Mouse (Mus musculus) spleen, adult 18-20 months (tissue): ENCODE results near the gene S100a4.
A peak's percentile ranks its signal among the peaks of the same experiment; 100 is the strongest.

ENCODE experiments used
- DNase-seq, 2 experiments: peaks; one replicate each; pipeline ENCODE4 v3.0.0; 2022; ENCODE audit warnings: mixed read lengths in 2 of 2

S100a4 gene

GRCm38 (mm10) chr3:90603623-90604022 lies at the start of gene S100a4:
Gene S100a4 (plus strand): TSS chr3:90603771.
- DNase-seq = no peak

DNA sequence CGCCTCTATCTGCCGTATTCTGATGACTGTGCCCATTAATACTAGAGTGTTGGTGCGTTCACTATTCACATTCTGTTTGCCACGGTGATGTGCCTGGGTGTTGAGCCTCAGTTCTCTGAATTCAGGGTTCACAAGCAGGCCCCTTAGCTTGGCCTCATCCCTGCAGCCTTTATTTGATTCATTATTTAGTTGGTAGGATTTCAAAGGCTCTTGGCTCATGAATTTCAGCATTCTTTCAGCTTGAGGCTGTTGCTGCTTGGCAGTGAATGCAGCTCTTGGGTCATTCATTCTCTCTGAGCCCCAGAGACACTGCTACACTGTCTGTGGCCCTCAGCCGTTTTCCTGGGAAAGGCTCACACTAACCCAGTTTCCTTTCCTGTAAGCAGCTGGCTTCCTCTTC lies 47.6 kb upstream of the S100a4 start:
- DNase-seq = no peak

DNA sequence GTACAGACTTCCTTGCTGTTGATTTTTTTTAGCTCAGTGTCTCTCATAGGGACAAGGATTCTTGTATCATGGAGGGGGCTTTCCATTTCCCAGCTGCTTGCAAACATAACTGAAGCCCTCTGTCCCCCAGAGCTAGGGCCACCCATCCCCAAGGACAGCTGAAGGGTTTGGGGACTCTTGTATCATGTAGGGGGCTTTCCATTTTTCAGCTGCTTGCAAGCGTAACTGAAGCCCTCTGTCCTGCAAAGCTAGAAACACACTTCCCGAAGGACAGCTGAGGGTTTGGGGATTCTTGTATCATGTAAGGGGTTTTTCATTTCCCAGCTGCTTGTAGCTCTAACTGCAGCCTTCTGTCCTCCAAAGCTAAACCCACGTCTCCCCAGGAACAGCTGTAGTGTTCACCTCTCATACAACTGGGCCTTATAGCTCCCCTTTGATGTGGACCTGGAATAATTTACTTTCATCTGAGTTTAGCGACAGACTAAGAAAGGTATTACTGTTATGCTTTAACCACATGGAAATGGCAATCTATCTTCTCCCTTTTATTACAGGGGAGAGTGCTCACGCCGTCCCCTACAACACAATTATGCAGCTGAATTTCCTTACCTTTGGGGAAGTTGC lies 43.5 kb upstream of the S100a4 start, which contains the start of gene S100a3:
Gene S100a3 (plus strand): TSS at position 571 of the 621 bp plus-strand sequence.
- no peak for DNase-seq

DNA sequence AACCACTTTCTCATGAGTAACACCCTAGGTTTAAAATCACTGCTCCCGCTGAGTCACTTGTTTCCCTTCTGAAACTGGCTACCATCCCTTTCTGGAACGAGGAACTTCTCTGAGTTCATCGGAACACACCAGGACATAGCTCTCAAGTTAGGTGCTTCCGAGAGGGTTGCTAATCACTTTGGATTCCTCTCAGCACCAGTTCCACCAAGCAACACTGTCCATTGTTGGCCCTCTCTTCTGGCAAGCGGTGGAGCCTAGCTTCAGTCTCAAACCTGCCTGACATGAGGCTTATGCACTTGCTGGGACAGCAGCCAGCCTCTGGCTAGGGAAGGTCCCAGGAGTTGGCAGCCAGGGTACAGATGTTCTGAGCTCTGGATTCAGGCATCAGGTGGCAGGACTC lies 28.9 kb upstream of the S100a4 start:
- DNase-seq = no peak

DNA sequence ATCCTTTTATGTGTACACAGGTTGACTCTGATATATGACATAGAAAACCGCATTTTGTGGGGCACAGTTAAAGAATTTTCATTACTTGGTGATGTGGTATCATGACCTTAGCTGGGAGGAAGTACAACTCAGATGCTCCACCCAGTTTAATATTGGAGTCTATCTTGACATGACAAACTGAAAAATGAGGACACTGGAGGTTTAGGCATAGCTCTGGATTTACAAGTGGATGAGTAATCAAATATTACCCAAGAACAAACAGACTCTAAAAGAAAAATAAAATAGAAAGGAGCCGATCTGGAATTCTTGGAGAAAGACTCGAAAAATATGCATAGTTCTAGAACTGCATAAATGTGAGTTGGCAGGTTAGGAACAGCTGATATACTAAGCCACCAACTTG lies 28.3 kb upstream of the S100a4 start:
- DNase-seq = no peak

DNA sequence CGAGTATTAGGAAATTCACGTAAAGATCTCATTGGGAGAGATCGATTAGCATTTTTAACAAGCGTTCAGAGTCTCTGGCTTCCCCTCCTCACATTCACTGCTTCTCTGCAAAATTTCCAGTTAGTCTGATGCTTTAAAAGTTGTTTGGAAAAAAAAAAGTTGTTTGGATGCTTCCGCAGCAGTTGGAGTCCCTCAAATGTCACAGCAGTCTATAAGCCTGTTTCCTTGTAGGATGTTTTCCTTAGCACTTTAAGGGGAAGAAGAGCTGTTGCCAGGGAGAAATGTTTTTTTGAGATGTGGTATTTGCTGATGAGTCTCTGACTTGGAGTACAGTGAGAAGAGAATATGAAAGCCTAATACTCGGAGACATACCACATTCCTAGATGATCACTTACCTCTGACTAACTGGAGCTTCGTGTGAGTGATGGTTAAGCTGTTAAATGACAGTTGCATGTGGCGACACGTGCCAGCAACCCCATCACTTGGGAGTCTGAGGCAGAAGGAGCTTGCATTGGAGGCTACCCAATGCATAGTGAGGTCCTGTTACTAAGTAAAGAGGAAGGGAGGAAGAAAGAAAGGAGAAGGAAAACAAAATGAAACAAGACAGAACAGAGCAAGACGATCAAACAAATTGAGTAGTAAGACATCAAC lies 27.1 kb upstream of the S100a4 start:
- no peak for DNase-seq

DNA sequence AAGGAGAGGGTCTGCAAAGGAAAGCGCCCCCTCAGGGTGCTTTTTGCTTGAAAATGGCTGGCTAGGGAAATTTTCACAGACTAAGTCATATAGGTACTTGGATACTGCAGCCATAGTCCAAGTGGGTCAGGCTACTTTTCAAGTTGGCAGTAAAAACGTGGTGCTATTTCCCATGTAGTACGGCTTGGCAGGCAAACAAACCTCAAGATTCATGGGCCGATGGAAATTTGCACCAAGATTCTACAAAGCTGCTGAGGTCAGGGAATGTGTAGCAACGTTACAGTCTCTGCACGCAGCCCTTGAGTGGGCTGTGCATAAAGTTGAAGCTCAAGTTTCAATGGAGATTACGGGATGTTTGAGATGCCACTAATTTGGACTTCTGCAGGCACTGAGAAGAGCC lies 24.1 kb upstream of the S100a4 start:
- no peak for DNase-seq

- no peak for DNase-seq
Observed at GRCm38 (mm10) chr3:90581141-90581540, 22.4 kb upstream of the S100a4 start.

GRCm38 (mm10) chr3:90582156-90582555 lies 21.4 kb upstream of the S100a4 start:
- no peak for DNase-seq

DNA sequence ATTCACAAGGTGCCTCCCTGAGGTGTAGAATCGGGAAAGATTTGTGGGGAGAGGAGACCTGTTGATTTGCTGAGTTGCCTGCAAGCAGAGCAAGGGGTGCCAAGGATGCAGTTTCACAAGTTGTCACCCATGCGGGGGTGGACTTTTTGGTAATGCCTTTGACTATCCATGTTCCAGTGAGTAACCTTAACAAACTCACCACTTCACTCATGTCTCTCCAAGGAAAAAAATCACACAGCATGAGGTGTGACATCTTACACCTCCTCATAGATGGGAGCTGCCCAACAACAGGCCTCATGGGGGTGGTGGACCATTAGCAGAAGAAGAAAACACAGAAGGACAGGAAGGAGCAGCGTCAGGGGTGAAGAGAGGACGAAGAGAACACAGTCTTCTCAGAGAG lies 21.0 kb upstream of the S100a4 start:
- DNase-seq = no peak

DNA sequence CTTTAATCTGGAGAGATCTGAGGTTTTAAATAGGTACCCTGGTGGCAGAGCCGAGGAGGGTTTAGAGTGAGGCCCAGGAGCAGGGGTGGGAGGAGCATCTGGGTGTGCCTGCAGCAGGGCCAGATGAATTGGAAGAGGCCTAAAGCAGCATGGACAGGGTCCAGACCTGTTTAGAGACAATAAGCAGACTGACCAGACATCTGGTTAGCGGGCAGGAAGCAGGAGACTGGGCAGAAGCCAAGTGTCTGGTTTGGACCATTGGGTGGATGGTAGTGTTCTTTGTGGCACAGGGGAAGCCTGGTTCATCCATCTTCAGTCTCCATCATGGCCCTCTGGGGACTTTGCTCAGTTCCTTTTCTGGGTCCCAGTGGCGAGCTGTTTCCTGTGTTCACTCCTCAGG lies 19.7 kb upstream of the S100a4 start:
- no peak for DNase-seq

DNA sequence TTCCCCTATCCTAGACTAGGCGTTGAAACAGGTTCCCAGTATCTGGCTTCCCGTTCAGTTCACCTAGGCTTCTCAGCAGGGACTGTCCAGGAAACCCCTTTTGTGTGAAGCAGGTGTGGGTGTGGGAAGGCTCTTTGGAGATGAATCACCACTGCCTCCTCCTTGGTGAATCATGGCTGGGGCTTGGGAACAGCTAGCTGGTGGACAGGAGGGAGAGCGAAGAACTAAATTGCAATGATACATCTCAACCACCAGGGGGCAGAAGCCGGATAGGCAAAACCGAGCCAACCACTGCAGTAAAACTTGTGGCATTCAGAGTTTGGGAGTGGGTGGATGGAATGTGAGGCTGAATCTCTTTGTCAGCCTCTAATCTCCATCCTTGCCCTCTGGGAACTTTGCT lies 18.0 kb upstream of the S100a4 start:
- DNase-seq = peak in 1 of 2 experiments; percentile 57

DNA sequence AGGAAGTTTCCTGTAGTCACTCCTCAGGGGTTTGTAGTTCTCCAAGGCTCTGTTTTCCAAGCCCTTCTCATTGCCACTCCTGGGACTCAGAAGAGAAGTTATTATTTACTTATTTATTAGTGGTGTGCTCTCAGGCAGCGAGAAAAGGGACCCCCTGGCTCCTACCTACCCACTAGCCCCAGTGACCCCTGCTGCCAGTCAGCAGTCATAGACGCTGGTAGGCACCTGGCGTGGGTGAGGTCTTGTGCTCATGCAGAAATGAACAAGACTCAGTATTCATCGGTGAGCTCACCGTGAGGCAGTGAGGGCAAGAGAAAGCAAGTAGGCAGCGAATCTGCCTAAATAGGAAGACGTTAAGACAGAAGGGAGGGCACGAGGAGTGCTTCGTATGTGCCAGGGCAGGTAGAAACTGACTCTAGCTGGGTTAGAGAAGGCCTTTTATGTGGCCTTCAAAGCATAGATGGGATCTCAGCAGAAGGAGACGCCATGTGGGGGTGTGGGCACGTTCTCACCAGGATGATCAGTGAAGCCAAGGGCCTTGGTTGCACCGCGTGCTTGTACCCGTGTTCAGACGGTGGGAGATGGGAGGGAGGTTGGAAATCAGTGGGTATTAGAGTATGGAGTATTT lies 17.4 kb upstream of the S100a4 start:
- no peak for DNase-seq

- peak; percentile 76 to 88 for DNase-seq
Observed at GRCm38 (mm10) chr3:90586906-90587305, 16.7 kb upstream of the S100a4 start.

DNA sequence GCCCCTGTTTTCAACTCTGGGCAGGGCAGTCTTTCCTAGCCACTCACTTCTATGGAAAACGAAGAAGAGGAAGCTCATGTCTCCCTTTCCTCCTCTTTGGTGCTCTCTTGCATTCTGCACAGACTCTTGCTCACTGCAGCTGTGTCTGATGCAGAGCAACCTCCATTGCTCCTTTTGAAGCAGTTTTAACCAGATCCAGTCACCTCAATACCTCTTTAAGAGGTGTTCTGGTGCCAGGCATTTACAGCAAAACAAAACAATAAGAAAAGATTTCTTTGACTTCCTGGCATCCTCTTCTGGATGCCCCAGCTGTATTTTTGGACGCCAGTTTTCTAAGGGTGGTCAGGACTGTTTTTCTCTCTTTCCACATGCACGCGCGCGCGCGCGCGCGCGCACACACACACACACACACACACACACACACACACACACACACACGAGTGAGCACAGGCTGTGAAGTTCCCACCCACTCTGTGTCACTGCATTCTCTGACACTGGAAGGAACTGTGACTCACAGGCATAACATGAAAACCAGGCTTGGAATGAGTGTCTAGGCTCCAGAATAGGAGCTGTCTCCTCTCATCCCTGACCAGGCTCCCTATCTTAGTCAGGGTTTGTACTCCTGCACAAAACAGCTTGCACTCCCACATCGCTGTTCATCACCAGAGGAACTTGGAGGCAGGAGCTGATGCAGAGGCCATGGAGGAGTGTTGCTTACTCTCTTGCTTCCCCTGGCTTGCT lies 16.0 kb upstream of the S100a4 start:
- DNase-seq = no peak

DNA sequence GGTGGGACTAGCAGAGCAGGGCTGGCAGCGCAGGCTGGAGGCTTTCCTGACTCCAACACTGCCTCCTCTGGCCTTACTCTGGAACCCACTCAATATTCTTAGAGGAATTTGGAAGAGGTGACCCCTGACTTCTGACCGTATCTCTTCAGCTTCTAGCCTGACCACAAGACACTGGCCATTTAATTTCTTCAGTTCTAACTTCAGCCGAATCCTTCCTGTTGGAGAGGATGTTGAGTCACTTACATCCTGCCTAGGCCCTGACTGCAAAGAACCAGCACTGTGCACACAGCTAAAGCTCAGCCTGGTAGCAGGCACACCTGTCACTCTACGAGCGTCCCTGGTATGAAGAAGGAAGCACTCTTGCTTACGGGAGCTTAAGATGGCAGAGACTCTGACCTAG lies 14.2 kb upstream of the S100a4 start:
- DNase-seq = no peak

- no peak for DNase-seq
Observed at GRCm38 (mm10) chr3:90589947-90590346, 13.6 kb upstream of the S100a4 start, which contains the start of gene S100a2. Gene S100a2 (plus strand): TSS chr3:90590247.

DNA sequence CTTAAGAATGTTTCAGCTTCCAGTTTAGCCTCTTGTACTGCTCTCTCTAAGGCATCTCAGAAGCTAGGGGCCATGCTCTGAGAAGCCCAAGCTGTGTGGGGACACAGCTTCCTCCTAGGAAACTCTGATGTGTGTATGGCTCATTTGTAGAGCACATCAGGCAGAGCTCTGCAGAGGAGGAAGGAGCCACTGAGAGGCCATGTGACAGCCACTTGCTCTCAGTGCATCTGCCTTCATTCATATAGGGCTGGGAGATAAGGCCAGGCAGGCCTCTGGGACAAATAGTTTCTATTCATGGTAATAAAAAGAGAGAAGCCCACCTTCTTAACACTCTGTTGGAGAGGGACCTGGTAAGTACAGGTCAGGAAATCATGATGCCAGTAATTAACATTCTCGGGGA lies 9.1 kb upstream of the S100a4 start:
- DNase-seq = no peak

DNA sequence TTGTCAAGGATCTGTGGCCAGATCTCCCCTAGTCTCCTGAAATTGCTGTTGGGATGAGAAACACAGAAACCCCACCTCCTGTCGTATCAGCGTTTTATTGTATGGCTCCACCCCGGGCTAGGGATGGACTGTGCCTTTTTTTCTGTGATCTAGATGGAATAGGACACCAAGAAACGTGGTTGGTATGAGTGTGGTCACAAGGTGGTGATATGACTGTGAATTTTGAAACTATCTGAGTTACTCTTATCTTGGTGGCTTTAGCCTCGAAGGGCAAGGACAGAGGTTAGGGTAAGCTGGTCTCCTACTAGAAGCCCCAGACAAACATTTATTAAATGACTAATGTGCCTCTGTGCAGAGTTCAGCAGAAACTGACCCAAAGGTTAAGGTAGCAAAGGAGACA lies 8.0 kb upstream of the S100a4 start:
- DNase-seq = no peak

DNA sequence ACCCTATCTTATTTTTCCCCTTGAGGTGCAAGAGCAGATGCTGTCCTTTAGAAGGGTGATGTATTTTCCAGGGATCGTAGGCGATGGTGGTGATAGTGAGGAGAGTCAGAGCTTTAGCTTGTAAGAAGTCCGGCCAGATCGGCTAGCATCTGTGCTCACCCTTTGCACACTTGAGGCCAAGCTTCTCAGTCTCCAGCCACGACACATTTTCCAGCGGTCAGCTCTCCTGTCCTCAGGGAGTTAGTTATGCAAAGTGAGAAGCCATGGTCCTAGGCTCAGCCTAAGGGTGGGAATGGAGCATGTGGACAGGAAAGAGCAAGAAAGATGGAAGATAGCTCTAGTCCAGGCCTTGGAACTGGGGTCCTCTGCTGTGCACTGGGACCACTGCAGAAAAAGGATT lies 6.8 kb upstream of the S100a4 start:
- no peak for DNase-seq

DNA sequence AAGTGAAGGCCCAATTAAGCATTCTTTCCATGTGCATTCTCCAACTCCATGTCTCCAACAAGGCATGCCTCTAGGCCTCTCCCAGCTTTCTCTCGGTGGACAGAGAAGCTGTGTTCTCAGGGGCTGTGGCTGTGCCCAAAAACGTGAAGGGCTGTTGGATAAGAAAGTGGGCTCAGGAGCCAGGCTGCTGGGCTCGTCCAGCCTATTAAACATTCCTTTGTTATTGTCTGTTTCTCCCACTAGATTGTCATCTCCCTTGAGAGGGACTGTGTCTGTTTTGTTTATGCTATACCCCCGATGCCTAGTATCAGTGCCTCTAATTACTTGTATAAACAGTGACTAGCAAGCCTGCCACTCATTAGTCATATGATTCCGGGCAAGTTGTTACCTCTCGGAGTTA lies 5.8 kb upstream of the S100a4 start:
- no peak for DNase-seq

- DNase-seq = no peak
Observed at GRCm38 (mm10) chr3:90598212-90598611, 5.4 kb upstream of the S100a4 start.

GRCm38 (mm10) chr3:90599401-90599800 lies 4.2 kb upstream of the S100a4 start:
- no peak for DNase-seq

DNA sequence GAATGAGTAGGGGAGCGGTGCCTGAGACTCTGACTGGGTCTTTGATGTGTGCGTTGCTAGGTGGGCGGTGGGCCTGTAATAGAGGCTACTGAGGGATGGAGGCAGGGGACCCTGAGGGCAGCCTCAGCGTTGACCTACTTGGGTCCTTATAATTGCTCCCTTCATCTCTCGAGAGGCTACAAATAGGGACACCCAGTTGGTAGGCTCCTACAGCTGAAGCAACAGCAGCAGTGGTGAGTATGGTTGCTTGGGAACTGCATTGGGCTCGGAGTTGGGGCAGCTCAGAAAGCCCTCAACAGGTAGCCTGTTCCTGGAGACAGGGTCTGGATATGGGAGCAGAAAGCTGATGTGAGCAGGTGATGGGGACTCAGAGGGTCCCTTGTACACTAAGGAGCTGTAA lies 3.5 kb upstream of the S100a4 start:
- no peak for DNase-seq
